Mouse (Mus musculus) hindbrain, embryonic 16.5 days (tissue): ENCODE data around the gene Myo1b. TPM values are rescaled to one million over a fixed set of nuclear protein-coding genes. Genes with fewer than 3 reads are reported as not detected.

Source experiments
- polyA plus RNA-seq: library from polyadenylated mRNA; unstranded; fragments of >200 nt; fragmentation: Nextera tagmentation; extraction: Ambion mirVana; gene quantifications from 2 replicates; pipeline ENCODE4 v1.2.1, GENCODE M21; 2015

Myo1b gene
- polyA plus RNA-seq, 1 experiment from 2014 or later = 43.2 TPM

Other genes starting within 250 kb of the Myo1b start
- 0.31 and 0.82 TPM in 2 replicates for gene Stat4, start 71.1 kb upstream of the Myo1b start, polyA plus RNA-seq
- gene Stat1, start 203.4 kb upstream of the Myo1b start, polyA plus RNA-seq = 13.8 and 14.2 TPM in 2 replicates